ENCODE assay signal across 8 mouse cellular contexts in genomic region chrX:56346176-56346931, GRCm38 (mm10). TPM values are rescaled to one million over a fixed set of nuclear protein-coding genes. Genes with fewer than 3 reads are reported as not detected.
A peak's percentile ranks its signal among the peaks of the same experiment; 100 is the strongest.
DNase-seq lines count a peak whose midpoint lies in the region; ATAC-seq and TF ChIP-seq lines count a peak whose summit lies in the region.

Gene Zfp449 (plus strand): TSS chrX:56346400.

- 0 out of 2 replicates have a peak, but pooled peaks have one; percentile 21 for TF ChIP-seq POLR2A in cortical plate, adult 2 months (IDR thresholded peaks at IDR 0.05; ENCODE audit: extremely low read depth, insufficient read depth, low read length)

- peak within 1 kb of the TSS; percentile 61 for H3K4me3 ChIP-seq in cortical plate, adult 2 months (ENCODE audit: insufficient read depth, low read length)

- H3K4me1 ChIP-seq in cortical plate, adult 2 months (ENCODE audit: control insufficient read depth, insufficient read depth, low read length) = no peaks in the 10 kb centered on the region

- DNase-seq in adipocyte (ENCODE audit: low spot score) = peak; percentile 83
- peak; percentile 53 to 81 for DNase-seq in gastrocnemius, adult 8-10 months (ENCODE audit: low spot score in 2 of 2)
- DNase-seq in hindlimb bud, embryonic 11.5 days (ENCODE audit: extremely low spot score, low read depth, low spot score) = peak; percentile 26
- DNase-seq in left cerebral cortex, adult 8-10 months (ENCODE audit: low spot score in 2 of 2) = peak; percentile 58 to 77
- DNase-seq in right cerebral cortex, postnatal 14 days = peak; percentile 82
- peak; percentile 60 for DNase-seq in urinary bladder, postnatal 25 days (ENCODE audit: low spot score)

- H3K27ac ChIP-seq in cortical plate, adult 2 months (ENCODE audit: insufficient read depth, low read length) = no peak within 1 kb of the TSS

- ATAC-seq in megakaryocyte, adult 5-6 weeks (ENCODE audit: poor library complexity, severe bottlenecking) = peak; percentile 98

- no peak for TF ChIP-seq CTCF in cortical plate, adult 2 months (IDR thresholded peaks at IDR 0.05; ENCODE audit: extremely low read depth, insufficient read depth, low read length)

RNA-seq across cellular contexts. Expression of gene Zfp449, which starts in this region (rescaled TPM):
- polyA plus RNA-seq in cortical plate, adult 2 months (2012; rRNA removed) = 2.5 and 2.6 TPM in 2 replicates
- total RNA-seq in gastrocnemius, adult 8-10 months (2022) = 1 to 10 TPM; 2.1 to 3.2 (median 2.5) TPM
- 1 to 10 TPM; 3.9 to 5.1 (median 4.2) TPM for total RNA-seq in left cerebral cortex, adult 8-10 months (2022)
- 0.45 and 0.89 TPM in 2 replicates for total RNA-seq in megakaryocyte, adult 5-6 weeks (2015)
- total RNA-seq in megakaryocyte, adult 5-6 weeks (2017) = 1.1 and 1.2 TPM in 2 replicates

Comparison
In these comparisons a context has a peak if more than half of its experiments do, and no peak if none do; other contexts are left out.
1. DNase-seq: peak in every context shown above with its lines; median percentile 83 in adipocyte; 82 in right cerebral cortex, postnatal 14 days; 68 in left cerebral cortex, adult 8-10 months; 67 in gastrocnemius, adult 8-10 months; 60 in urinary bladder, postnatal 25 days; 26 in hindlimb bud, embryonic 11.5 days.